Comparison of ENCODE assay signal across 10 mouse cellular contexts in genomic region chr6:39007223-39007622, GRCm38 (mm10).
A peak's percentile ranks its signal among the peaks of the same experiment; 100 is the strongest.
DNase-seq lines count a peak whose midpoint lies in the region; ATAC-seq and TF ChIP-seq lines count a peak whose summit lies in the region.
"Had no signal": no experiment of that assay in that cellular context is flagged by ENCODE, and none has a peak within 500 bp of the region (broad histone marks: within the 10 kb centered on the region; RNA-seq: fewer than 3 reads in every experiment).

No protein-coding gene starts in this region.

- H3K9ac ChIP-seq in midbrain, embryonic 15.5 days: no peak overlapping the region
- H3K9ac ChIP-seq in midbrain, postnatal 0 days (replicated peaks; ENCODE audit: low read length, poor library complexity, severe bottlenecking): no peak overlapping the region
- no peak overlapping the region for H3K9ac ChIP-seq in liver, embryonic 16.5 days (ENCODE audit: low read depth, low read length)
- H3K9ac ChIP-seq: embryonic facial prominence, embryonic 12.5 days; stomach, embryonic 15.5 days had no signal

- peak overlapping the region; percentile 54; the same call in 1 of the 2 replicates for H3K27ac ChIP-seq in midbrain, embryonic 15.5 days
- H3K27ac ChIP-seq in midbrain, postnatal 0 days (ENCODE audit: low read depth, low read length): no peak overlapping the region
- peak overlapping the region; percentile 25 for H3K27ac ChIP-seq in liver, embryonic 16.5 days (ENCODE audit: low read length)
- H3K27ac ChIP-seq: embryonic facial prominence, embryonic 12.5 days; stomach, embryonic 15.5 days had no signal

- no peaks in the 10 kb centered on the region for H3K27me3 ChIP-seq in midbrain, embryonic 15.5 days (replicated peaks)
- no peaks in the 10 kb centered on the region for H3K27me3 ChIP-seq in midbrain, postnatal 0 days (ENCODE audit: insufficient read depth, low read length)
- no peaks in the 10 kb centered on the region for H3K27me3 ChIP-seq in liver, embryonic 16.5 days (ENCODE audit: control insufficient read depth, insufficient read depth, low read depth, low read length)
- H3K27me3 ChIP-seq: embryonic facial prominence, embryonic 12.5 days; stomach, embryonic 15.5 days had no signal

- DNase-seq in adrenal gland, postnatal 10 days: peak; percentile 29
- DNase-seq in adrenal gland, postnatal 14 days: no peak
- DNase-seq in midbrain, postnatal 0 days (ENCODE audit: low spot score): no peak
- peak; percentile 85 to 86 for DNase-seq in spleen, postnatal 36 days (ENCODE audit: low spot score in 2 of 2)
- no peak for DNase-seq in cerebellum, adult 11-12 months
- DNase-seq in layer of hippocampus, adult 8-10 months (ENCODE audit: low spot score in 2 of 2): no peak

- no peak for TF ChIP-seq CTCF in midbrain, postnatal 0 days (IDR thresholded peaks at IDR 0.05)

- no peak overlapping the region for H3K4me3 ChIP-seq in midbrain, embryonic 15.5 days
- H3K4me3 ChIP-seq in midbrain, postnatal 0 days (ENCODE audit: low read depth, low read length): no peak overlapping the region
- H3K4me3 ChIP-seq in liver, embryonic 16.5 days (ENCODE audit: low read depth, low read length): no peak overlapping the region
- H3K4me3 ChIP-seq: embryonic facial prominence, embryonic 12.5 days; stomach, embryonic 15.5 days had no signal

- H3K4me1 ChIP-seq in midbrain, embryonic 15.5 days: peaks cover 28% of the 10 kb centered on the region
- H3K4me1 ChIP-seq in midbrain, postnatal 0 days (ENCODE audit: insufficient read depth, low read length): no peaks in the 10 kb centered on the region; the same call in 1 of the 2 replicates
- H3K4me1 ChIP-seq in liver, embryonic 16.5 days (ENCODE audit: control insufficient read depth, low read depth, low read length): no peaks in the 10 kb centered on the region

- 52% methylated on average over 5 of the region's 5 CpGs for WGBS in midbrain, embryonic 15.5 days
- 47% methylated on average over 5 of the region's 5 CpGs for WGBS in midbrain, postnatal 0 days
- WGBS in liver, embryonic 16.5 days (ENCODE audit: insufficient replicate concordance): 39% methylated on average over 5 of the region's 5 CpGs

- no peaks in the 10 kb centered on the region for H3K36me3 ChIP-seq in midbrain, embryonic 15.5 days (replicated peaks)
- no peaks in the 10 kb centered on the region for H3K36me3 ChIP-seq in midbrain, postnatal 0 days (ENCODE audit: insufficient read depth, low read length)
- no peaks in the 10 kb centered on the region for H3K36me3 ChIP-seq in liver, embryonic 16.5 days (ENCODE audit: control insufficient read depth, insufficient read depth)
- H3K36me3 ChIP-seq: embryonic facial prominence, embryonic 12.5 days; stomach, embryonic 15.5 days had no signal

- ATAC-seq in midbrain, embryonic 15.5 days (replicated peaks): no peak
- no peak for ATAC-seq in midbrain, postnatal 0 days (ENCODE audit: low FRiP score)
- ATAC-seq in liver, embryonic 16.5 days (ENCODE audit: low read depth): 0 out of 2 replicates have a peak, but pooled peaks have one; percentile 13

- H3K9me3 ChIP-seq in midbrain, embryonic 15.5 days: no peaks in the 10 kb centered on the region
- no peaks in the 10 kb centered on the region for H3K9me3 ChIP-seq in midbrain, postnatal 0 days (ENCODE audit: low read length)
- no peaks in the 10 kb centered on the region for H3K9me3 ChIP-seq in liver, embryonic 16.5 days (replicated peaks; ENCODE audit: control insufficient read depth, low read length)
- H3K9me3 ChIP-seq: embryonic facial prominence, embryonic 12.5 days; stomach, embryonic 15.5 days had no signal

- no peak overlapping the region for H3K4me2 ChIP-seq in midbrain, embryonic 15.5 days
- H3K4me2 ChIP-seq in midbrain, postnatal 0 days (ENCODE audit: low read depth, low read length, poor library complexity, severe bottlenecking): no peak overlapping the region
- H3K4me2 ChIP-seq in liver, embryonic 16.5 days (ENCODE audit: low read depth, low read length): no peak overlapping the region
- H3K4me2 ChIP-seq: embryonic facial prominence, embryonic 12.5 days; stomach, embryonic 15.5 days had no signal

Comparison
In these comparisons a context has a peak if more than half of its experiments do, and no peak if none do; other contexts are left out.
1. DNase-seq: peak in adrenal gland, postnatal 10 days (single experiment) and spleen, postnatal 36 days (2 of 2); none in adrenal gland, postnatal 14 days (single experiment), midbrain, postnatal 0 days (single experiment), cerebellum, adult 11-12 months (single experiment) and layer of hippocampus, adult 8-10 months (0 of 2).